Mouse (Mus musculus): ENCODE data around the gene Tnrc6c.

Gene Tnrc6c

DNA sequence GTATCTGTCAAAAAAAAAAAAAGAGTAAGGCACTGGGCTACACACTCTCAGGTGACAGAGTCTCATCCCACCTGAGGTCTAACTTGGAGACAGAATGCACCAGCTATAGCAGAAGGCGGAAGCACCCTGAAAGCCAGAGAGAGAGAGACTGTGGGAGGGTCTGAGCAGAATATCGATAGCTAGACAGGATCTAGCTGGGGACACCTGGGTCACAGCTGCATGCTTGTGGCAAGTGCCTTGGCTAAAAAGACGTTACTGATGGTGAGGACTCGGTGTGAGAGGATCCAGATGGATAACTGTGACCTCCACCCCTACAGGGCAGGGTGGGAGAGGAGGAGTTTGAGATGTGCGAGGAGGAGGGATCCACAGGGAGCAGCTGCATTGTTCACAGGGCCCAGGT lies 142.9 kb downstream of the Tnrc6c start:
- DNase-seq = no peak

DNA sequence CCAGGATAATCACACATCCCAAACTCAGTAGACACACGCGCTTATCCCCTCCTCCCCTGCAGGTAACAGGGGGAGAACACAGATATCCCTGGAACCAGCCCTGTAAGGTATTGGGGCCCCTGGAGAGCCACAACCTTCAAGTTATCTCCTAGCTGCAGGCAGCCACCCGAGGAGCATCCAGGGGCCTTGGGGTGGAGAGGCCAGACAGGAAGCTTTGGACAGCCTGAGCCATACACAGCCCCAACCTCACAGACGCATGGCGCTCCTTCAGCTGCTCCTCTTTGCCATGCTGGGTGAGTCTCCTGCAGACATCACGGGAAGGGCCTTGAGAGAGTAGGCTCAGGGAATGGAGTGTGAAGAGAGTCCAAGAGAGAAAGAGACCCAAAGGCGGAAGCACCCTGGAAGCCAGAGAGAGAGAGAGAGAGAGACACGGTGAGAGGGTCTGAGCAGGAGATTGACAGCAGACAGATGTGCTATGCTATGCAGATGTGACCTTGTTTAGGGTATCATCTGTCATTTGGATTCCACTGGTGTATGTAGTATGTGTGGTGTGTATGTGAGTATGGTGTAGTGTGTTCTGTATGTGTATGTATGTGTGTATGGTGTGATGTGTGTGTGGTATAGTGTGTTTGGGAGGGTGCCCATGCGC lies 143.5 kb downstream of the Tnrc6c start, which contains the start of gene 6030468B19Rik:
6030468B19Rik (plus strand) TSS at position 150 of the 649 bp plus-strand sequence.
- no peak for DNase-seq

DNA sequence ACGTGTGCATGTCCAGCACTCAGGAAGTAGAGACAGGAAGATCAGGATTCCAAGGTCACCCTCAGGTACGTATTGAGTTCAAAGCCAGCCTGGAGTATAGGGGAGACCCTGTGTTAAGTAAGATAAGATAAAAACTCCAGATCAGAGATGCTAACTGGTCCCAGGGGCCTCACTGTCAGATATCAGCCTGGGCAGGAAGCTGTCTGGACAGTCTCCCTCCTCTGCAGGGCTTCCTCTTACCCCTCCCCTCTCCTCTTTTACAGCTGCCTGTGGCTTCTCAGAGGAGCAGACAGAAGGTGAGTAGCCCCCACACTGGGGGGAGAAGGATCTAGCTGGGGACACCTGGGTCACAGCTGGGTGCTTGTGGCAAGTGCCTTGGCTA lies 144.1 kb downstream of the Tnrc6c start:
- no peak for DNase-seq

DNA sequence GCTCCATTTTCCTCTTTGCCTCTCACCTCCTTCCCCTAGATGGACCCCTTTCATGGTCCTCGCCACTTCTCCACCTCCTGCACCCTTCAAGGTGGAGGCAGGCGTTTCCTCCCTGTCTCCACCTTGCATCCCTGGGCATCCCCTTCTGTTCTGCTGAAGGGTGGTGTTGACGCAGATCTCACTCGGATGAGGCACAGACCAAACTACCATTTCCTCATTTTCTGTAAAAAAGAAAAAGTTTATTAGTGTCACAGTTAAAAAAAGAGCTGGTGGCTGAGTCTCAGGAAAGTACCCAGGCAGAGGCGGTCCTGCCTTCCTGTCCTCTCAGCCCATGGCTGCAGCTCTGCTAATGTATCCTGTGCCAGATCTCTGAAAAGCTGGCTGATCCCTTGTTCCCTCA lies 145.1 kb downstream of the Tnrc6c start:
- DNase-seq = no peak

DNA sequence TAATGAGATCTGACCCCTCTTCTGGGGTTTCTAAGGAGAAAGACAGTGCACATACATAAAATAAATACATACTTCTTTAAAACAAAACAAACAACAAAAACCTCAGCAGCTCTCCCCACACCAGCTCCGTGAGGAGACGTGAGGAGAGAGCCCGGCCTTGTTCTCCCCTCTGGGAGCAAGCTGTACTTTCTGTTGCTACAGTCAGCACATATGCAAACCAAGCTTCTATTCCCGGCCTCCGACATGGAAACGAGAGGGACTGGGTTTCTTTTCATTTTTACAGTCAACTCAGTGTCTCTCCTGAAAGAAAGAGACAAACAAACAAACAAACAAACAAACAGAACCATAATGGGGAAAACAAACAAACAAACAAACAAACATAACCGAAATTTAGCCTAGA lies 145.9 kb downstream of the Tnrc6c start:
- no peak for DNase-seq

DNA sequence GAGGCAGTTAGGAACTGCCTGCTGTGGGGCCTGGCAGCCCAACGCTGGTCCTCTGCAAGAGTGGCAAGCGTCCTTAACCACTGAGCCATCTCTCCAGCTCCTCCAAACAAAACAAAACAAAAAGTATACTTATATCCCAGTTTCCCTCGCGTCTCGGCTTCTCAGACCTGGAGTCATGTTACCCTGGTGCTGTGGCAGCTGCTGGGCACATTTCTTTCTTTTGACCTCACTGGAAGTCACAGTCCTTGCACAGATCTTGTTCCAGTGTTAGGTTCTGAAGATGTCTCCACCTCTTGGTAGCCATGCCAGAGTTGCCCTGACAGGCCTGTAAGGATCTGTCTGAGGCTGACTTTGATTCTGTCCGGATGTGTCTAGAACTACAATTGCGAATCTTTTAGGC lies 147.6 kb downstream of the Tnrc6c start:
- no peak for DNase-seq

DNA sequence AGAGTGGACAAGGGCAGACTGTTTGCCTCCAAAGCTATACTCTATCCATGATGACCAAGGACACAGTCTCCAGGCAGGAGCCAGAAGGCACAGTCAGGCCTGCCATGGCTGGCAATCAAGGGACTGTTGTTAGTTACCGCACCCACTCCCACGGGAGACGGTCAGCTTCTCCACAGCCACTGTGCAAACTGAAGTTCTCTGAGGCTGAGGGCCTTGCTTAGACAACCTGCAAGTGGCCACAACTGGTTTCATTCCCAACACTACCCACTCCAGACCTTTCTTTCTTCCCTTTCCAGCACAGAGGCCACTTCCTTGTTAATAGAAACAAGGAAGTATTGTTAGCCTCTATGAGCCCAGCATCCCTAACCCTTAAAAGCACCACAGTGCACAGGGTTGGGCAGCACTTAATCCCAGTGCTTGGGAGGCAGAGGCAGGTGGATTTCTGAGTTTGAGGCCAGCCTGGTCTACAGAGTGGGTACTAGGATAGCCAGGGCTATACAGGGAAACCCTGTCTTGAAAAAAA lies 149.1 kb downstream of the Tnrc6c start:
- no peak for DNase-seq

DNA sequence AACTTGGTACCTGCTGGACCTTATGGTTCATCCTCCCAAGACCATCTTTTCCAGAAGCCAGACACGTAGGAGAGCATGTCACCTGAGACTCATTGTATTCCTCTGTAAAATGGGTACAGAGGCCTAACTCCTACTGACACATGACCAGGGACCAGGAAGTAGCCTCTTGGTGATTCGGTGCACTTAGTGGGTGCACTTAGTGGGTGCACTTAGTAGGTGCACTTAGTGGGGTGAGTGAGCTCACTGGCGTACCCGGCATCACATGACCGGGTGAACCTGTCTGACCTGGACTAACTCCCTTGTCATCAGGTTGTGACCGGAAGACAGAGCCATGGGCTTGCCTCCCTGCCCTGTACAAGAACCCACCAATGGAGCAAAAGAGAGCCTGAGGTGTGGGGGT lies 152.7 kb downstream of the Tnrc6c start:
- no peak for DNase-seq

DNA sequence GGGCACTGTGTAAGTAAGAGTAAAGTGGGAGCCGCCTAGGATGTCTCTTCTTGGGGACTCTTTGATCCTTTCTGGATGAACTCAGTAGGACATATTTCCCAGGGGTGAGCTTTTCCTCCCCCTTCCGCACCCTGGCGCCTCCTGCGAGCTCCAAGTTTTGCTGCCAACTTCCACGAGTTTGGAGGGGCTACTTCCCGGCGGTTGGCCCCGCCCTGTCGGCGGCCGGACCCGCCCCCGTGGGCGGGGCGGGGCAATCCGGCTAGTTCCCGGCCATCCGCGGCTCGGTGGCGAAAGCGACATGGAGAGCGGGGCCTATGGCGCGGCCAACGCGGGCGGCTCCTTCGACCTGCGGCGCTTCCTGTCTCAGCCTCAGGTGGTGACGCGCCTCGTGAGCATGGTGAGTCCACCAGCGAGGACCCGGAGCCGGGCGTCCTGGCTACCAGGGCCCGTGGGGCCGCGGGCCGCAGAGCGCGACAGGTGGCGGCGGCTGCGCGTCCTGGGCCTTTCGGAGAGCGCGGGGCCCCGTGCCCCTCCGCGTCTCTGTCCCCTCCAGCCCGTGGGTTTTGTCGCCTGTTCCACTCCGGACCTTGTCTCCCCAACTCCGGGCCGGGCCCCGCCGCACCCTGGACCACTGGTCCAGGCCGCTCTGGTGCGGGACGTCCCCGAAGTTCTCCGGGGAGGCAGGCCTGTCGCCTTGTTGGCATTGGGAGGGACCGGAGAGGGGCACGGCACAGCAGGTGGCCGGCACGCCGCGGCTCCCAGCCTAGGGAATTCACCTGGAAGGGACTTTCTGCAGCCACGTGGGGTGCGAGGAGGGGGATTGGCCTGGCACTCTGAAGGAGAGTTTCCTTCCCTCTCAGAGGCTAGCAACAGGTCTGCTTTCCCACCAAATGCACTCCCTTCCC lies 155.6 kb downstream of the Tnrc6c start, which contains the start of the genes Gm20708 and Syngr2:
Gm20708 (plus strand) TSS at position 262 of the 905 bp plus-strand sequence.
Syngr2 (plus strand) TSS at position 262 of the 905 bp plus-strand sequence.
- DNase-seq = peak; percentile 79 to 81

DNA sequence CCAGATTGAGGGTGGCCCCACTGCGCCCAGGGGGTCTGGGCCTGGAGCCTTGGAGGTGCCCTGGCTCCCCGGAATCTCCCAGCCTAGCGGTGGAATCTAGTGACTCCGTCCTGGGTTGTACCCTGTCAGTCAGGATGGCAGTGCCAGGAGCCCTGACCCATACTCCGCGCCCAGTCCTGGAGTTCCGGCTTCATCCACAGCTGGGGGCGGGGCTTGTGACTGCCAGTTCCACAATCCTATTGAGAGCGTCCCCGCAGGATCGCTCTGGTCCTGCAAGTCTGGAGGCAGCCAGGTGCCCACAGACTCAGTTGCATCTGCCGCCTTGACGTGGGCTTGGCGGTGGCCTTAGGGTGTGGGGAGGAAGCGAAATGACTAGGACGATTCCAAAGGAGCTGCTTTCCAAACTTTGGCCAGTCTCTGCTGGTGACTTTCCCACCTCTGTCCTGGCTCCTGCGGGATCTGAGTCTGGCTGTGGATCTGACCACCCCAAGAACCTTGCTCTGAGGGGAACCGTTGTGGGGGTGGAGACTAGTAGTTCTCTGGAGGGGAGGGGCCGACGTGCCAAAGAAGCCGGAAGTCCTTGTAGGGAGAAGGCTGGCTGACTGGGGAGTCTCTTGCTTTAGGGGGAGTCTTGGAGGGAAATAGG lies 156.4 kb downstream of the Tnrc6c start:
- DNase-seq = peak; percentile 91 to 95
